Comparison of ENCODE assay signal across 7 mouse cellular contexts in the genomic region with DNA sequence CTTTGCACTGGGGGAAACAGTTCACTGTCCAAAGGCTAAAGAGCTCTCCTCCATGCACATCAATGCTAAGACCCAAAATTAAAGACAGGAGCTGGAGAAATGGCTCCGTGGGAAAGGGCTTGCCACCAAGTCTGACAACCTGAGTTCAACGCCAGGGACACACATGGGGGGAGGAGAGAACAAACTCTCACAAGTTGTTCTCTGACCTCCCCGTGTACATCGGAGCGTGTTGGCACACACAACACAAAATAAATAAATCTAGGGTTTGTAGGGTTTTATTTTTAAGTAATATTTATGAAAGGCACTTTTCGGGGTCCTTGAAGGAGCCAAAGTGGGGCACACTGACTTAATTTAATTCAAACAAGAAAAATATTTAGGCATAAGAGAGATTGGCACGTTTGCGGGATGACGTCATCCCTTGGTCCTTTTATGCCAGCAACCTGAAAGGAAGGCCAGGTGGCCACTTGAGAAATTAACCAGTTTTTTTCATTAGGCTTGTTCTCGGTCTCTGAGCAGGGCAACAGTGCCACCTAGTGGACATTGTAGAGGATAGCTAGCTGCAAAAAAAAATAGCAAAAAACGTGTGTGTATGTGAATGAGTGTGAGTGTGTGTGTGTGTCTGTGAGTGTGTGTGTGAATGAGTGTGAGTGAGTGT. TPM values are rescaled to one million over a fixed set of nuclear protein-coding genes. Genes with fewer than 3 reads are reported as not detected.
DNase-seq lines count a peak whose midpoint lies in the region; ATAC-seq lines count a peak whose summit lies in the region.

No protein-coding gene starts in this region.

- ATAC-seq in granulocyte monocyte progenitor cell, adult 5-6 weeks (replicated peaks; ENCODE audit: poor library complexity, severe bottlenecking) = peak; percentile 81

- peak; percentile 24 for DNase-seq in ovary, postnatal 14 days (ENCODE audit: low spot score)
- no peak for DNase-seq in ovary, postnatal 10 days (ENCODE audit: low spot score)
- peak; percentile 87 for DNase-seq in NIH3T3 (ENCODE audit: low read depth)
- peak; percentile 89 to 93 for DNase-seq in cerebellum, postnatal 10 days
- DNase-seq in left cerebral cortex, postnatal 36 days (ENCODE audit: low spot score in 2 of 2) = peak; percentile 14 to 42
- peak; percentile 46 for DNase-seq in retina, adult 2 months (ENCODE audit: low read depth, low spot score)

- intact Hi-C loops in left cerebral cortex, postnatal 36 days (cut with DNase I) = loop anchor here (2.0 to 5.0 kb wide), 3 partner anchors 1303 to 1693 kb away; no protein-coding TSS in a partner anchor

RNA-seq across cellular contexts. Expression of a gene that starts 32.7 kb away (rescaled TPM):
- not detected in 2 replicates for total RNA-seq in granulocyte monocyte progenitor cell, adult 5-6 weeks (2014; fragmentation: Nextera tagmentation)
- total RNA-seq in granulocyte monocyte progenitor cell, adult 5-6 weeks (2017) = not detected in 2 replicates
- total RNA-seq in left cerebral cortex, postnatal 36 days (2021) = under 1 TPM in 1 of 2 experiments, not detected in 1; 0.14 TPM
